Mouse (Mus musculus) CH12.LX (cell line): Measurements from ENCODE around the gene Cd164l2. TPM values are rescaled to one million over a fixed set of nuclear protein-coding genes. Genes with fewer than 3 reads are reported as not detected.

Experiments used
- DNase-seq: peaks from one replicate; pipeline ENCODE4 v3.0.0-alpha.2; 2013; ENCODE audit errors: extremely low read depth
- H3K27ac ChIP-seq: 2 replicates; pipeline ENCODE4 v1.5.1; 2012; ENCODE audit warnings: low read depth, mild to moderate bottlenecking, control low read depth, moderate library complexity; ENCODE audit not compliant: insufficient read depth
- H3K27me3 ChIP-seq: replicated peaks from 2 replicates; pipeline ENCODE3; 2012; ENCODE audit warnings: inconsistent platforms
- H3K36me3 ChIP-seq, 2 experiments: replicated peaks in 1 of 2; 2 replicates each; pipeline versions ENCODE3 to v1.6.1; 2012; ENCODE audit warnings: inconsistent platforms in 1 of 2, low read length in 1 of 2, mild to moderate bottlenecking in 1 of 2, mixed read lengths in 1 of 2, moderate library complexity in 1 of 2; ENCODE audit not compliant: control insufficient read depth in 1 of 2, insufficient read depth in 1 of 2
- H3K4me1 ChIP-seq, 2 experiments: 2 replicates each; pipeline ENCODE4 v1.6.1; 2012; ENCODE audit warnings: inconsistent platforms in 1 of 2, moderate library complexity in 1 of 2; ENCODE audit not compliant: insufficient read depth in 2 of 2, control insufficient read depth in 1 of 2
- H3K4me2 ChIP-seq: 2 replicates; pipeline ENCODE4 v1.6.1; 2012; ENCODE audit warnings: low read depth, mild to moderate bottlenecking, control low read depth; ENCODE audit not compliant: poor library complexity, insufficient read depth, severe bottlenecking
- H3K4me3 ChIP-seq, 3 experiments: fragments of 150-350 bp in 1 of 3; sonication (generic) in 1 of 3; replicated peaks in 1 of 3; 2 replicates each; pipeline versions ENCODE3 to v1.5.1; 2011 to 2012; ENCODE audit warnings: low read depth in 2 of 3, low read length in 2 of 3, mild to moderate bottlenecking in 2 of 3, moderate library complexity in 2 of 3, control low read depth in 1 of 3, improper control_type of control experiment in 1 of 3, inconsistent platforms in 1 of 3, mixed read lengths in 1 of 3; ENCODE audit not compliant: poor library complexity in 1 of 3
- H3K79me2 ChIP-seq: replicated peaks from 2 replicates; pipeline ENCODE4 v1.6.1; 2012; ENCODE audit warnings: mild to moderate bottlenecking, moderate library complexity; ENCODE audit not compliant: control insufficient read depth, poor library complexity, insufficient read depth, severe bottlenecking; ENCODE audit errors: extremely low read depth
- H3K9ac ChIP-seq: 2 replicates; pipeline ENCODE4 v1.6.1; 2012; ENCODE audit warnings: low read depth, mild to moderate bottlenecking, control low read depth, moderate library complexity; ENCODE audit not compliant: insufficient read depth
- H3K9me3 ChIP-seq: replicated peaks from 2 replicates; pipeline ENCODE3; 2012; ENCODE audit warnings: low read length, inconsistent platforms, mixed read lengths
- BHLHE40 ChIP-seq: IDR thresholded peaks from 2 replicates; pipeline ENCODE4 v1.6.1; 2011; ENCODE audit warnings: mild to moderate bottlenecking, low read depth, low read length, improper control_type of control experiment
- CTCF ChIP-seq, 2 experiments: IDR thresholded peaks in 1 of 2; conservative IDR thresholded peaks in 1 of 2; 2 replicates each; pipeline ENCODE4 v1.5.1; 2011 to 2012; ENCODE audit warnings: low read depth in 2 of 2, low read length in 2 of 2, improper control_type of control experiment in 1 of 2, inconsistent platforms in 1 of 2, mild to moderate bottlenecking in 1 of 2, moderate library complexity in 1 of 2
- E2F4 ChIP-seq: IDR thresholded peaks from 2 replicates; pipeline ENCODE4 v1.6.1; 2011; ENCODE audit warnings: low read depth, low read length, improper control_type of control experiment; ENCODE audit not compliant: insufficient replicate concordance
- ELF1 ChIP-seq: IDR thresholded peaks from 2 replicates; pipeline ENCODE4 v1.6.1; 2014; ENCODE audit warnings: low read depth, mild to moderate bottlenecking, inconsistent platforms, low read length, improper control_type of control experiment
- ETS1 ChIP-seq: conservative IDR thresholded peaks from 2 replicates; pipeline ENCODE4 v1.6.1; 2012; ENCODE audit warnings: low read depth, mild to moderate bottlenecking, inconsistent platforms, low read length, improper control_type of control experiment, moderate library complexity
- IRF4 ChIP-seq: IDR thresholded peaks from 2 replicates; pipeline ENCODE4 v1.6.1; 2014; ENCODE audit warnings: low read depth, mild to moderate bottlenecking, inconsistent platforms, low read length, improper control_type of control experiment
- KAT2A ChIP-seq: IDR thresholded peaks from 2 replicates; pipeline ENCODE4 v1.6.1; 2012; ENCODE audit warnings: low read length, improper control_type of control experiment, inconsistent platforms; ENCODE audit not compliant: insufficient replicate concordance
- MAX ChIP-seq: IDR thresholded peaks from 2 replicates; pipeline ENCODE4 v1.6.1; 2011; ENCODE audit warnings: low read length, improper control_type of control experiment
- NRF1 ChIP-seq: IDR thresholded peaks from 2 replicates; pipeline ENCODE4 v1.6.1; 2014; ENCODE audit warnings: low read depth, mild to moderate bottlenecking, inconsistent platforms, low read length, improper control_type of control experiment, moderate library complexity
- POLR2AphosphoS2 ChIP-seq: IDR thresholded peaks from 2 replicates; pipeline ENCODE4 v1.6.1; 2011; ENCODE audit warnings: low read depth, low read length, improper control_type of control experiment
- SMC3 ChIP-seq: IDR thresholded peaks from 2 replicates; pipeline ENCODE4 v1.6.1; 2011; ENCODE audit warnings: low read depth, low read length, improper control_type of control experiment
- TBP ChIP-seq: conservative IDR thresholded peaks from 2 replicates; pipeline ENCODE4 v1.6.1; 2011; ENCODE audit warnings: low read depth, low read length, improper control_type of control experiment
- TCF12 ChIP-seq: IDR thresholded peaks from 2 replicates; pipeline ENCODE4 v1.6.1; 2014; ENCODE audit warnings: low read depth, mild to moderate bottlenecking, inconsistent platforms, low read length, improper control_type of control experiment
- UBTF ChIP-seq: IDR thresholded peaks from 2 replicates; pipeline ENCODE4 v1.6.1; 2012; ENCODE audit warnings: low read depth, mild to moderate bottlenecking, inconsistent platforms, low read length, improper control_type of control experiment, moderate library complexity
- USF1 ChIP-seq: IDR thresholded peaks from 2 replicates; pipeline ENCODE4 v1.6.1; 2014; ENCODE audit warnings: low read depth, mild to moderate bottlenecking, inconsistent platforms, low read length, improper control_type of control experiment
- USF2 ChIP-seq: conservative IDR thresholded peaks from 2 replicates; pipeline ENCODE4 v1.6.1; 2011; ENCODE audit warnings: low read depth, low read length, improper control_type of control experiment
- dilution Hi-C: fragments of 300-500 bp; cut with MboI; formaldehyde crosslinking; loops from 2 replicates; pipeline ENCODE4 v1.14.3; 2020; ENCODE audit warnings: low sequenced_read_pairs; ENCODE audit not compliant: extremely low pct_unique_long_range_greater_than_20kb, extremely low pct_ligation_motif_present
- in situ Hi-C: fragments of 300-500 bp; cut with MboI; formaldehyde crosslinking; loops from 3 replicates; pipeline ENCODE4 v1.14.3; 2019; ENCODE audit warnings: low sequenced_read_pairs, low pct_ligation_motif_present, low pct_unique_long_range_greater_than_20kb, mixed read lengths
- polyA plus RNA-seq: library from polyadenylated mRNA; unstranded; fragments of >175 nt; gene quantifications from 2 replicates; pipeline ENCODE4 v1.2.1, GENCODE M21; 2012; ENCODE audit warnings: low read depth; ENCODE audit not compliant: insufficient read length
- total RNA-seq, 2 experiments: library from RNA; depleted of rRNA; stranded (reverse); fragments of 300-350 nt in 1 of 2; fragments of >200 nt in 1 of 2; gene quantifications; 2 replicates each; pipeline ENCODE4 v1.2.3; 2012 to 2014

Gene Cd164l2
- total and polyA plus RNA-seq, 3 experiments, result not detected

GRCm38 (mm10) chr4:133175998-133176760 lies 35.8 kb upstream of the Cd164l2 start:
- peaks cover 24 to 67% of the 10 kb centered on the region in 2 experiments for H3K36me3 ChIP-seq

GRCm38 (mm10) chr4:133176761-133177403 lies 35.0 kb upstream of the Cd164l2 start:
- TF ChIP-seq TBP (no peak), USF1 (no peak), CTCF (conservative IDR thresholded peaks at IDR 0.05 in 1 of 2, IDR thresholded peaks at IDR 0.05 in 1 of 2; ENCODE audit: low read depth in 2 of 2, low read length in 2 of 2) (no peak), KAT2A (no peak), IRF4 (no peak), UBTF (no peak), BHLHE40 (no peak), POLR2AphosphoS2 (no peak), USF2 (no peak)
- Histone ChIP-seq H3K4me1 (peaks cover 6 to 67% of the 10 kb centered on the region in 2 experiments), H3K27ac (no peak overlapping the region), H3K4me2 (no peak overlapping the region), H3K27me3 (no peaks in the 10 kb centered on the region), H3K79me2 (peaks cover 35% of the 10 kb centered on the region), H3K9ac (no peak overlapping the region), H3K36me3 (peaks cover 24 to 71% of the 10 kb centered on the region in 2 experiments), H3K4me3 (no peak overlapping the region), H3K9me3 (no peaks in the 10 kb centered on the region)
- in situ Hi-C loops, result no loop called here
- DNase-seq, result no peak
- dilution Hi-C loops, result no loop called here

More at GRCm38 (mm10) chr4:133175998-133176760, 35.8 kb upstream of the Cd164l2 start:
- peaks cover 11 to 69% of the 10 kb centered on the region in 2 experiments for H3K4me1 ChIP-seq
- no peaks in the 10 kb centered on the region for H3K27me3 ChIP-seq
- H3K79me2 ChIP-seq, result peaks cover 38% of the 10 kb centered on the region
- dilution Hi-C loops (no loop called here), in situ Hi-C loops (no loop called here)
- H3K4me3 ChIP-seq, result no peak overlapping the region
- TF ChIP-seq NRF1, result no peak
- no peak overlapping the region for H3K4me2 ChIP-seq
- H3K9ac ChIP-seq, result no peak overlapping the region
- DNase-seq, result no peak
- no peaks in the 10 kb centered on the region for H3K9me3 ChIP-seq
- H3K27ac ChIP-seq, result no peak overlapping the region

- Histone ChIP-seq H3K79me2 (peaks cover 28% of the 10 kb centered on the region), H3K27ac (no peak overlapping the region), H3K9me3 (no peaks in the 10 kb centered on the region), H3K4me3 (no peak overlapping the region), H3K4me2 (no peak overlapping the region), H3K4me1 (peaks cover 10 to 65% of the 10 kb centered on the region in 2 experiments), H3K36me3 (peaks cover 24 to 67% of the 10 kb centered on the region in 2 experiments), H3K9ac (no peak overlapping the region), H3K27me3 (no peaks in the 10 kb centered on the region)
- TF ChIP-seq ELF1, result no peak
- TF ChIP-seq USF1, result no peak
- TF ChIP-seq MAX, result no peak
- no peak for TF ChIP-seq BHLHE40
- TF ChIP-seq POLR2AphosphoS2, result no peak
- TF ChIP-seq E2F4, result no peak
- TF ChIP-seq NRF1, result no peak
- TF ChIP-seq TBP, result no peak
- no peak for TF ChIP-seq ETS1
- TF ChIP-seq TCF12, result no peak
- no peak for TF ChIP-seq SMC3
- DNase-seq, result no peak
- dilution Hi-C loops, result no loop called here
- in situ Hi-C loops, result no loop called here
Measured at GRCm38 (mm10) chr4:133178305-133178704, 33.6 kb upstream of the Cd164l2 start.
